Mouse (Mus musculus): Measurements from ENCODE around the gene Msn. TPM values are rescaled to one million over a fixed set of nuclear protein-coding genes. Genes with fewer than 3 reads are reported as not detected.
"Not testable (repeated sequence)": the region's sequence is repeated elsewhere in the genome, so short reads cannot be mapped to it uniquely, and the experiment has no call there.

Gene Msn
- total and polyA plus RNA-seq, 3 experiments = 91.3 to 112 (median 108) TPM

DNA sequence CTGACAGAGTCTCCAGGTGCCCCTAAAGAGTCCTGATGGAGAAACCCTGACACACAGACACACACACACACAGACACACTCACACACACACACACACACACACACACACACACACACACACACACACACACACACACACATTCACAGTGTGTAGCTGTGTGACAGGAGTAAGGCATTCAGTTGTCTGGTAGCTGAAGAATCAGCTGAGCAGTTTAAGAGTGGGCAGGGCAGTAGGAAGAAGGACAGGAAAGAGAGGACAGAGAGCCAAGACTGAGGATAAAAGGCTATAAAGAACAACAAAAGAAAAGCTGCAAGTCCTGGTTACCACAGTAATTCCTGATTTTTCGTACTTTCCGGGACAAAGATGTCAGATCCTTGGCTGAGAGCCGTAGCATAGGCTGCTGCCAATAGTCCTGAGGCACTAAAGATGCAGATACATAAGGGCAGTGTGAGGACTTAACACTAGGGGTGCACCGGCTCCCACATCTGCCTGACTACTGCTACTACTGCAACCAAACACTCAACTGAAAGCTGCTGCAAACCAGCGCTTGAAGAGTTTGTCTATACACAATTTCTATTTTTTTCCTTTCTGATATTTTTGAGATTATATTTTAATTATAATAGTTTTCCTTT is 88.4 kb downstream of the Msn start:
- H3K9ac ChIP-seq (ENCODE audit: low read depth, low read length) = no peak overlapping the region
- no peak for DNase-seq
- WGBS = 42% methylated on average over 5 of the region's 5 CpGs
- H3K4me1 ChIP-seq (ENCODE audit: control insufficient read depth, insufficient read depth, low read length) = no peaks in the 10 kb centered on the region
- TF ChIP-seq EP300 (IDR thresholded peaks at IDR 0.05; ENCODE audit: insufficient read depth, low read depth, low read length) (no peak), POLR2A (IDR thresholded peaks at IDR 0.05; ENCODE audit: insufficient read depth, low read depth, low read length) (no peak), CTCF (IDR thresholded peaks at IDR 0.05) (no peak)
- H3K4me3 ChIP-seq = no peak overlapping the region
- H3K79me2 ChIP-seq (replicated peaks; ENCODE audit: control insufficient read depth, insufficient read depth, low read length) = no peaks in the 10 kb centered on the region
- no peaks in the 10 kb centered on the region for H3K27me3 ChIP-seq (ENCODE audit: control insufficient read depth, insufficient read depth, low read length)
- intact Hi-C loops (cut with DNase I) = no loop called here
- no peaks in the 10 kb centered on the region for H3K36me3 ChIP-seq (ENCODE audit: control insufficient read depth, insufficient read depth, low read length)
- no peak overlapping the region for H3K27ac ChIP-seq

DNA sequence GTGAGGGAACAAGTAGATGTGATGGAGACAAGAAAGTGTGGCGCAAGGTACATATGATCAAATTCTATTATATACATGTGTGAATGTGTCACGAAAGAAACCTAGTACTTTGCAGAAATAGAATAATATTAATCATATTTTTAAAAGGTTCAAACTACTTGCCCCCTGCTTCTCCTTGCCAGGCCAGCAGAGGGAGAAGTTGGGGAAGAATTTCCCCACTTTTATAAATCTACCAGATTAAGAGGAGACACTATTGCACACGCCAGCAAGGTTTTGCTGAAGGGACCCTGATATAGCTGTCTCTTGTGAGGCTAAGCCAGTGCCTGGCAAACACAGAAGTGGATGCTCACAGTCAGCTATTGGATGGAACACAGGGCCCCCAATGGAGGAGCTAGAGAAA is 109.3 kb downstream of the Msn start:
- H3K27me3 ChIP-seq (ENCODE audit: control insufficient read depth, insufficient read depth, low read length); H3K27ac ChIP-seq; H3K36me3 ChIP-seq (ENCODE audit: control insufficient read depth, insufficient read depth, low read length); H3K9ac ChIP-seq (ENCODE audit: low read depth, low read length); H3K79me2 ChIP-seq (replicated peaks; ENCODE audit: control insufficient read depth, insufficient read depth, low read length); DNase-seq; intact Hi-C loops (cut with DNase I); H3K4me1 ChIP-seq (ENCODE audit: control insufficient read depth, insufficient read depth, low read length); H3K4me3 ChIP-seq: not testable (repeated sequence)
- TF ChIP-seq CTCF (IDR thresholded peaks at IDR 0.05) = 0 out of 2 replicates have a peak, but pooled peaks have one; percentile 10
- WGBS = 83% methylated on average over 3 of the region's 3 CpGs

DNA sequence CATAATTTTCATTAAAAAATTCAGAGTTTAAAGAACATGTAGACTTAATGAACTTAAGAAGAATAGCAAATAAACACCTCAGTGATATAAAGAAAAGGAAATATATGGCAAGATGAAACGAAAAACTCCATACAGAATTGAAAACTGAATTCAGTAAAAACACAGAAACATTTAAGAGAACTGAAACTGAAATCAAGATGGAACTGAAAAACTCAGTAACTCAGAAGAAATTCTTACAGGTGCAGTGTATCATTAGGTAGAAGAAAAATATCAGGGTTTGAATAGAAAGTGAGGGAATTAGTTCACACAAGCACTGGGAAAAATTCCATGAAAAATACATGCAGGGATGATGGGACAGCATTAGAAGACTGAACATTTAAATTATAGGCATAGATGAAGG is 111.0 kb downstream of the Msn start:
- Histone ChIP-seq H3K4me3 (no peak overlapping the region), H3K79me2 (replicated peaks; ENCODE audit: control insufficient read depth, insufficient read depth, low read length) (no peaks in the 10 kb centered on the region), H3K27me3 (ENCODE audit: control insufficient read depth, insufficient read depth, low read length) (no peaks in the 10 kb centered on the region), H3K9ac (ENCODE audit: low read depth, low read length) (no peak overlapping the region), H3K4me1 (ENCODE audit: control insufficient read depth, insufficient read depth, low read length) (no peaks in the 10 kb centered on the region), H3K27ac (no peak overlapping the region), H3K36me3 (ENCODE audit: control insufficient read depth, insufficient read depth, low read length) (no peaks in the 10 kb centered on the region)
- intact Hi-C loops (cut with DNase I) = no loop called here
- 38% methylated on average over 1 of the region's 1 CpGs for WGBS
- DNase-seq = no peak
- TF ChIP-seq EP300 (IDR thresholded peaks at IDR 0.05; ENCODE audit: insufficient read depth, low read depth, low read length) = no peak
- no peak for TF ChIP-seq POLR2A (IDR thresholded peaks at IDR 0.05; ENCODE audit: insufficient read depth, low read depth, low read length)

DNA sequence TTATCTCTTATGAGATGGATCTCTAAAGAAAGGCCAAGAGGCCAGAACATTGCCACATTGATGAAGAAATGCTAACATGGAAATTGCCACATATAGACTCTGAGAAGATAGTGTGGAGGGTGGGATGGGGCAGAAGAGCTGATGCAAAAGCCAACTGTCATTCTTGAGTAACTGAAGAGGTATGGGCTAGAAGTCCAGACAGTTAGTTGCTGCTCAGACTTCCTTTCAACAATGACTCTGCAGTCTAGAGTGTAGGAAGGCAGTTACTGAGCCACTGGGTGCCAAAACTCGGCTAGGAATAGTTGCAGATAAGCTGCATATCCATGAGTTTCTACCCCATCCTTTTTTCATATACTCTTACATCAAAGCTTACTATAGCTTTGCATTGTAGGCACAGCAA is 122.2 kb downstream of the Msn start:
- no peak overlapping the region for H3K4me3 ChIP-seq
- no peaks in the 10 kb centered on the region for H3K27me3 ChIP-seq (ENCODE audit: control insufficient read depth, insufficient read depth, low read length)
- no peak overlapping the region for H3K27ac ChIP-seq
- WGBS = 28% methylated on average over 1 of the region's 1 CpGs
- no peaks in the 10 kb centered on the region for H3K4me1 ChIP-seq (ENCODE audit: control insufficient read depth, insufficient read depth, low read length)
- no peak for DNase-seq
- no peaks in the 10 kb centered on the region for H3K79me2 ChIP-seq (replicated peaks; ENCODE audit: control insufficient read depth, insufficient read depth, low read length)
- intact Hi-C loops (cut with DNase I) = no loop called here
- H3K9ac ChIP-seq (ENCODE audit: low read depth, low read length) = no peak overlapping the region
- no peaks in the 10 kb centered on the region for H3K36me3 ChIP-seq (ENCODE audit: control insufficient read depth, insufficient read depth, low read length)
- no peak for TF ChIP-seq EP300 (IDR thresholded peaks at IDR 0.05; ENCODE audit: insufficient read depth, low read depth, low read length)
- TF ChIP-seq CTCF (IDR thresholded peaks at IDR 0.05) = no peak
- no peak for TF ChIP-seq POLR2A (IDR thresholded peaks at IDR 0.05; ENCODE audit: insufficient read depth, low read depth, low read length)

Other genes with a start within 250 kb of the Msn start
- 10 to 100 TPM; 34.5 to 40.3 TPM for gene Las1l, start 139.1 kb upstream of the Msn start, total RNA-seq (2021)
- gene Las1l, start 139.1 kb upstream of the Msn start, polyA plus RNA-seq (2012; rRNA removed) = 19.1 and 27.9 TPM in 2 replicates
- gene Vsig4, start 197.4 kb downstream of the Msn start, total RNA-seq (2021) = under 1 TPM; 0.77 to 0.89 TPM
- gene Vsig4, start 197.4 kb downstream of the Msn start, polyA plus RNA-seq (2012; rRNA removed) = 0.96 and 1.9 TPM in 2 replicates